Mouse (Mus musculus) kidney, adult 2 months (tissue): Measurements from ENCODE around the gene Olfr678. TPM values are rescaled to one million over a fixed set of nuclear protein-coding genes. Genes with fewer than 3 reads are reported as not detected.
"Not testable (repeated sequence)": the region's sequence is repeated elsewhere in the genome, so short reads cannot be mapped to it uniquely, and the experiment has no call there.

ENCODE experiments used
- DNase-seq: peaks from one replicate; pipeline ENCODE4 v3.0.0; 2021
- H3K27ac ChIP-seq: fragments of 200-500 bp; 2 replicates; pipeline ENCODE4 v1.5.1; 2012; ENCODE audit warnings: low read depth, low read length, control low read depth, inconsistent platforms; ENCODE audit not compliant: insufficient read depth
- H3K27me3 ChIP-seq: fragments of 200-500 bp; replicated peaks from 2 replicates; pipeline ENCODE4 v1.6.1; 2012; ENCODE audit warnings: mild to moderate bottlenecking, moderate library complexity, low read length, inconsistent platforms; ENCODE audit not compliant: control insufficient read depth, insufficient read depth
- H3K36me3 ChIP-seq: fragments of 200-500 bp; 2 replicates; pipeline ENCODE4 v1.6.1; 2012; ENCODE audit warnings: mild to moderate bottlenecking, moderate library complexity, low read length, inconsistent platforms; ENCODE audit not compliant: control insufficient read depth, insufficient read depth
- H3K4me1 ChIP-seq: fragments of 200-500 bp; 2 replicates; pipeline ENCODE4 v1.6.1; 2011; ENCODE audit warnings: low read length; ENCODE audit not compliant: control insufficient read depth, insufficient read depth
- H3K4me3 ChIP-seq: fragments of 200-500 bp; 2 replicates; pipeline ENCODE4 v1.5.1; 2011; ENCODE audit warnings: mild to moderate bottlenecking, low read depth, low read length, control low read depth; ENCODE audit not compliant: insufficient read depth
- CTCF ChIP-seq: fragments of 200-500 bp; conservative IDR thresholded peaks from 2 replicates; pipeline ENCODE4 v1.5.1; 2011; ENCODE audit warnings: low read depth, mild to moderate bottlenecking, control low read depth, low read length, moderate library complexity, mixed read lengths; ENCODE audit not compliant: insufficient read depth, insufficient read length
- POLR2A ChIP-seq: fragments of 200-500 bp; IDR thresholded peaks from one replicate; pipeline ENCODE4 v1.6.1; 2011; ENCODE audit warnings: low read depth, low read length, control low read depth
- WGBS: fragments of 180-500 bp; shearing (Covaris S2); methylation state at CpG from one replicate; pipeline ENCODE4 v1.1.7; 2018; 5-methylcytosine and 5-hydroxymethylcytosine counted together
- polyA plus RNA-seq: library from polyadenylated mRNA; depleted of rRNA; stranded (reverse); fragments of >200 nt; gene quantifications from 2 replicates; pipeline ENCODE4 v1.2.3, GENCODE M21; 2012; rRNA removed

Olfr678 gene
- not detected in 2 replicates for polyA plus RNA-seq

- no peaks in the 10 kb centered on the region for H3K4me1 ChIP-seq
- no peak within 1 kb of the TSS for H3K27ac ChIP-seq
- TF ChIP-seq CTCF (no peak), POLR2A (no peak)
- no peak within 1 kb of the TSS for H3K4me3 ChIP-seq
- H3K27me3 ChIP-seq = no peaks in the 10 kb centered on the region
- DNase-seq = no peak
- WGBS = 68% methylated on average over 1 of the region's 1 CpGs
- no peaks in the 10 kb centered on the region for H3K36me3 ChIP-seq
Observed at GRCm38 (mm10) chr7:105064175-105064574, at the start of gene Olfr678. TSS of gene Olfr678 (plus strand) at chr7:105064475.

GRCm38 (mm10) chr7:105022530-105022929 lies 41.7 kb upstream of the Olfr678 start:
- Histone ChIP-seq H3K36me3 (no peaks in the 10 kb centered on the region), H3K27me3 (no peaks in the 10 kb centered on the region), H3K27ac (no peak overlapping the region), H3K4me3 (no peak overlapping the region), H3K4me1 (no peaks in the 10 kb centered on the region)
- TF ChIP-seq POLR2A (no peak), CTCF (no peak)
- no peak for DNase-seq
- WGBS = 22% methylated on average over 1 of the region's 1 CpGs

- no peaks in the 10 kb centered on the region for H3K27me3 ChIP-seq
- H3K36me3 ChIP-seq = no peaks in the 10 kb centered on the region
- no peak for DNase-seq
- H3K27ac ChIP-seq = no peak within 1 kb of the TSS
- no peak within 1 kb of the TSS for H3K4me3 ChIP-seq
- TF ChIP-seq CTCF (no peak), POLR2A (no peak)
- 57% methylated on average over 1 of the region's 1 CpGs for WGBS
- no peaks in the 10 kb centered on the region for H3K4me1 ChIP-seq
Observed at GRCm38 (mm10) chr7:105028360-105028759, 35.9 kb upstream of the Olfr678 start, which contains the start of gene Olfr675. TSS of gene Olfr675 (minus strand) at chr7:105028460.

- no peak for TF ChIP-seq CTCF
- H3K27me3 ChIP-seq = no peaks in the 10 kb centered on the region
- H3K4me3 ChIP-seq = no peak within 1 kb of the TSS
- H3K4me1 ChIP-seq = no peaks in the 10 kb centered on the region
- H3K27ac ChIP-seq = no peak within 1 kb of the TSS
- no peak for DNase-seq
- H3K36me3 ChIP-seq = no peaks in the 10 kb centered on the region
Observed at GRCm38 (mm10) chr7:105032398-105032797, 31.9 kb upstream of the Olfr678 start, which contains the start of gene Olfr676. TSS of gene Olfr676 (plus strand) at chr7:105032698.

- DNase-seq, H3K27ac ChIP-seq, H3K36me3 ChIP-seq, H3K4me1 ChIP-seq, H3K4me3 ChIP-seq, H3K27me3 ChIP-seq: not testable (repeated sequence)
- 51% methylated on average over 5 of the region's 5 CpGs for WGBS
Observed at GRCm38 (mm10) chr7:105033836-105034235, 30.4 kb upstream of the Olfr678 start.

GRCm38 (mm10) chr7:105058951-105059350 lies 5.3 kb upstream of the Olfr678 start:
- DNase-seq = no peak
- Histone ChIP-seq H3K27me3 (no peaks in the 10 kb centered on the region), H3K27ac (no peak overlapping the region), H3K36me3 (no peaks in the 10 kb centered on the region), H3K4me1 (no peaks in the 10 kb centered on the region), H3K4me3 (no peak overlapping the region)
- TF ChIP-seq POLR2A = no peak
- no peak for TF ChIP-seq CTCF

- WGBS = 55% methylated on average over 1 of the region's 1 CpGs
- TF ChIP-seq CTCF = no peak
- no peak for TF ChIP-seq POLR2A
- H3K36me3 ChIP-seq = no peaks in the 10 kb centered on the region
- H3K4me1 ChIP-seq = no peaks in the 10 kb centered on the region
- no peak within 1 kb of the TSS for H3K27ac ChIP-seq
- no peak within 1 kb of the TSS for H3K4me3 ChIP-seq
- H3K27me3 ChIP-seq = no peaks in the 10 kb centered on the region
- DNase-seq = no peak
Observed at GRCm38 (mm10) chr7:105080905-105081304, 16.6 kb downstream of the Olfr678 start, which contains the start of gene Olfr679. TSS of gene Olfr679 (plus strand) at chr7:105081205.

GRCm38 (mm10) chr7:105092717-105093116 lies 28.4 kb downstream of the Olfr678 start, which contains the start of gene Olfr680-ps1:
TSS of gene Olfr680-ps1 (minus strand) at chr7:105092817.
- H3K4me1 ChIP-seq, H3K27me3 ChIP-seq: not testable (repeated sequence)

More at GRCm38 (mm10) chr7:105092717-105093116, 28.4 kb downstream of the Olfr678 start, which contains the start of gene Olfr680-ps1:
- H3K4me3 ChIP-seq, H3K36me3 ChIP-seq, H3K27ac ChIP-seq, DNase-seq: not testable (repeated sequence)
